Mouse (Mus musculus) liver, embryonic 13.5 days (tissue): ENCODE measurements around the gene Pik3c2a. TPM values are rescaled to one million over a fixed set of nuclear protein-coding genes. Genes with fewer than 3 reads are reported as not detected.
A peak's percentile ranks its signal among the peaks of the same experiment; 100 is the strongest.

ENCODE experiments used
- ATAC-seq: fragments of 200-750 bp; cut with Nextera tagmentation; 2 replicates; pipeline ENCODE4 v1.8.0; 2017; ENCODE audit warnings: low read depth, mild to moderate bottlenecking, moderate number of reproducible peaks, moderate library complexity
- DNase-seq: peaks from one replicate; pipeline ENCODE4 v3.0.0; 2022
- H3K27ac ChIP-seq: fragments of 300-500 bp; sonication (generic); 2 replicates; pipeline ENCODE4 v1.5.1; 2015; ENCODE audit warnings: moderate library complexity, mild to moderate bottlenecking, inconsistent platforms
- H3K27me3 ChIP-seq: fragments of 300-500 bp; sonication (generic); 2 replicates; pipeline ENCODE4 v1.6.1; 2015; ENCODE audit warnings: mild to moderate bottlenecking, inconsistent platforms
- H3K36me3 ChIP-seq: fragments of 300-500 bp; sonication (generic); 2 replicates; pipeline ENCODE4 v1.6.1; 2015; ENCODE audit warnings: mild to moderate bottlenecking, inconsistent platforms
- H3K4me1 ChIP-seq: fragments of 300-500 bp; sonication (generic); replicated peaks from 2 replicates; pipeline ENCODE4 v1.6.1; 2015; ENCODE audit warnings: inconsistent platforms
- H3K4me2 ChIP-seq: fragments of 300-500 bp; sonication (generic); 2 replicates; pipeline ENCODE4 v1.6.1; 2015; ENCODE audit warnings: inconsistent platforms, mild to moderate bottlenecking, moderate library complexity
- H3K4me3 ChIP-seq: fragments of 300-500 bp; sonication (generic); replicated peaks from 2 replicates; pipeline ENCODE4 v1.5.1; 2015; ENCODE audit warnings: mild to moderate bottlenecking, inconsistent platforms
- H3K9ac ChIP-seq: fragments of 300-500 bp; sonication (generic); 2 replicates; pipeline ENCODE4 v1.6.1; 2015; ENCODE audit warnings: mild to moderate bottlenecking, inconsistent platforms
- H3K9me3 ChIP-seq: fragments of 300-500 bp; sonication (generic); replicated peaks from 2 replicates; pipeline ENCODE4 v1.6.1; 2016; ENCODE audit warnings: inconsistent platforms
- WGBS: fragments of 180-500 bp; shearing (Covaris S2); methylation state at CpG from one replicate; pipeline ENCODE4 v1.1.7; 2015; ENCODE audit not compliant: insufficient replicate concordance; 5-methylcytosine and 5-hydroxymethylcytosine counted together
- polyA plus RNA-seq: library from polyadenylated mRNA; unstranded; fragments of >200 nt; fragmentation: Nextera tagmentation; extraction: Ambion mirVana; gene quantifications from 2 replicates; pipeline ENCODE4 v1.2.1, GENCODE M21; 2015

The Pik3c2a gene
- 3.9 and 5.1 TPM in 2 replicates for polyA plus RNA-seq

GRCm38 (mm10) chr7:116443004-116443696 is at the start of gene Pik3c2a:
TSS of gene Pik3c2a (minus strand) at chr7:116443449.
- H3K9ac ChIP-seq: peak within 1 kb of the TSS; percentile 84
- H3K9me3 ChIP-seq: no peaks in the 10 kb centered on the region
- H3K4me3 ChIP-seq: peak within 1 kb of the TSS; percentile 82
- peak within 1 kb of the TSS; percentile 94 for H3K4me2 ChIP-seq
- peak within 1 kb of the TSS; percentile 69 for H3K27ac ChIP-seq
- ATAC-seq (peak; percentile 98), DNase-seq (peak; percentile 89)
- peaks cover 24% of the 10 kb centered on the region for H3K4me1 ChIP-seq
- under 1% methylated on average over 65 of the region's 72 CpGs for WGBS
- peaks cover 38% of the 10 kb centered on the region for H3K27me3 ChIP-seq
- no peaks in the 10 kb centered on the region for H3K36me3 ChIP-seq

GRCm38 (mm10) chr7:116491113-116491512 is 47.9 kb upstream of the Pik3c2a start:
- 47% methylated on average over 4 of the region's 4 CpGs for WGBS
- Histone ChIP-seq H3K27ac (no peak overlapping the region), H3K9me3 (0 out of 2 replicates have a peak, but pooled peaks cover 2% of the 10 kb centered on the region), H3K4me3 (no peak overlapping the region), H3K9ac (no peak overlapping the region), H3K36me3 (no peaks in the 10 kb centered on the region), H3K4me2 (no peak overlapping the region), H3K27me3 (peaks cover 5% of the 10 kb centered on the region; the same call in 1 of the 2 replicates), H3K4me1 (0 out of 2 replicates have a peak, but pooled peaks cover 3% of the 10 kb centered on the region)
- DNase-seq (no peak), ATAC-seq (no peak)

- DNase-seq: no peak
- 47% methylated on average over 1 of the region's 1 CpGs for WGBS
- H3K27ac ChIP-seq: no peak overlapping the region
- no peak for ATAC-seq
- H3K4me1 ChIP-seq: no peaks in the 10 kb centered on the region
- no peak overlapping the region for H3K4me3 ChIP-seq
- peaks cover 9% of the 10 kb centered on the region; the same call in 1 of the 2 replicates for H3K27me3 ChIP-seq
- H3K9ac ChIP-seq: no peak overlapping the region
- no peaks in the 10 kb centered on the region for H3K9me3 ChIP-seq
- H3K36me3 ChIP-seq: no peaks in the 10 kb centered on the region
- H3K4me2 ChIP-seq: no peak overlapping the region
Measured at GRCm38 (mm10) chr7:116485062-116485601, 41.9 kb upstream of the Pik3c2a start.

DNA sequence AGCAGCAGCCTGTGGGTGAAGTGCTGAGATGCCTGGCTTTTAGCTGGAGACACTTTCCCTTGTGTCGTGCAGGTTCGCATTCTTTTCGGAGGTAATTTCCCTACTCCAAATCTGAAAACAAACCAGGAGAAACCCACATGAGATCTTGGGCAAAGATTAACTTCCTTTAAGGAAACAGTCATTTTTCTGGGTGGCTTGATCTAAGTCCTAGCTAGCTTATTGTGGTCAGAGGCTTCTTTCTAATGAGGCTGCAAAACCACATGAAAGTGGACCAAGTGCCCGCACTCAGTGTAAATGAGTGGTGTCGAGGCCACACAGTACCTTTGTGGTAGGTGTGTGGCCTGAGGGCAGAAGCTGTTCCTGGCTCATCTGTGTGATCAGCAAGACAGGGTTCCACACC is 41.0 kb upstream of the Pik3c2a start:
- Histone ChIP-seq H3K4me3 (no peak overlapping the region), H3K4me1 (no peaks in the 10 kb centered on the region), H3K4me2 (no peak overlapping the region), H3K36me3 (no peaks in the 10 kb centered on the region), H3K9ac (no peak overlapping the region), H3K9me3 (no peaks in the 10 kb centered on the region), H3K27ac (no peak overlapping the region), H3K27me3 (0 out of 2 replicates have a peak, but pooled peaks cover 6% of the 10 kb centered on the region)
- ATAC-seq: no peak
- DNase-seq: no peak
- 9% methylated on average over 5 of the region's 5 CpGs for WGBS

DNA sequence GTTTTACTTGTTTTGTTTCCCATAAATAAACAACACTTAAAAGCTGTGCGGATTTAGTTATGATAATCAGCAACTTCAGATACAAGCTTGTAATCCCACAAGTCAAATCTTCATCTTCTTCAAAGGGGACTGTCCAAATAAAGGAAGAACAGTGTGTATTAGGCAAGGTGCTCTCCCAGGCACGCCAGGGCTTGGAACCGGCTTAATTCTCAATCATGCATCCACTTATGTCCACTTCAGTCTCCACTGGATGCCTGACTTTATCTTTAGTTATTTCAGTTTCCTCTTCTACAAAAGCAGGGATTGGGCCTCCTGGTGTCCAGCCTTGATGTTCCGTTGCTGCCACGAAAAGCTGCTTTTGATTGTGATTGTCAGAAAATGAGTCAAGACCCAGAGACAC is 40.5 kb upstream of the Pik3c2a start:
- 40% methylated on average over 5 of the region's 5 CpGs for WGBS
- no peaks in the 10 kb centered on the region for H3K9me3 ChIP-seq
- H3K4me3 ChIP-seq: no peak overlapping the region
- no peak overlapping the region for H3K27ac ChIP-seq
- DNase-seq: no peak
- no peaks in the 10 kb centered on the region for H3K4me1 ChIP-seq
- no peak overlapping the region for H3K4me2 ChIP-seq
- no peak overlapping the region for H3K9ac ChIP-seq
- no peaks in the 10 kb centered on the region for H3K36me3 ChIP-seq
- ATAC-seq: no peak
- H3K27me3 ChIP-seq: 0 out of 2 replicates have a peak, but pooled peaks cover 6% of the 10 kb centered on the region

GRCm38 (mm10) chr7:116483106-116483505 is 39.9 kb upstream of the Pik3c2a start:
- no peak for DNase-seq
- no peak for ATAC-seq
- H3K36me3 ChIP-seq: no peaks in the 10 kb centered on the region
- H3K9me3 ChIP-seq: no peaks in the 10 kb centered on the region
- H3K27ac ChIP-seq: no peak overlapping the region
- H3K27me3 ChIP-seq: 0 out of 2 replicates have a peak, but pooled peaks cover 6% of the 10 kb centered on the region
- H3K4me1 ChIP-seq: no peaks in the 10 kb centered on the region
- H3K4me3 ChIP-seq: no peak overlapping the region
- WGBS: 9% methylated on average over 1 of the region's 1 CpGs
- H3K4me2 ChIP-seq: no peak overlapping the region
- no peak overlapping the region for H3K9ac ChIP-seq

DNA sequence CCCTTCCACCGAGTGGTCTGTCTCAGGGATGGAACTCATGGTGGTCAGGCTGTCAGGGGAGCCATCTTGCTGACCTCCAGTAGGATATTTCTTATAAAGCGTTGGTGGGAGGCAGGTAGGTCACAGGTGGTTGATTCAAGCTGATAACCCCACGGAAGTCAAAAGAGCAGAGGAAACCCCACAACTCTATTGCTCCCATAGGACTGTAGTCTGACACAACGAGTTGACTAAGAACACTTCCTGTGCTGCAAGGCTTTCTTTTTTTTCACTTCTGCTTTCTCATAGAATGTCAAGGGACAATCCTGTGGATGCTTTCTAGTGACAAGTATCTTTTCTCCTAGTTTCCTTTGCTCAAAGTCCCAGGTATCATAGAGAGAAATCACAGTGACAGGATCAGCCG is 33.0 kb upstream of the Pik3c2a start:
- Histone ChIP-seq H3K27ac (no peak overlapping the region), H3K4me2 (no peak overlapping the region), H3K9ac (no peak overlapping the region), H3K9me3 (no peaks in the 10 kb centered on the region), H3K27me3 (no peaks in the 10 kb centered on the region), H3K4me3 (no peak overlapping the region), H3K36me3 (no peaks in the 10 kb centered on the region), H3K4me1 (no peaks in the 10 kb centered on the region)
- DNase-seq (no peak), ATAC-seq (no peak)
- WGBS: 34% methylated on average over 5 of the region's 5 CpGs

GRCm38 (mm10) chr7:116475836-116476235 is 32.6 kb upstream of the Pik3c2a start:
- H3K9me3 ChIP-seq: no peaks in the 10 kb centered on the region
- H3K4me2 ChIP-seq: no peak overlapping the region
- no peak overlapping the region for H3K4me3 ChIP-seq
- DNase-seq: no peak
- H3K36me3 ChIP-seq: no peaks in the 10 kb centered on the region
- no peak overlapping the region for H3K27ac ChIP-seq
- no peak for ATAC-seq
- no peaks in the 10 kb centered on the region for H3K4me1 ChIP-seq
- H3K9ac ChIP-seq: no peak overlapping the region
- no peaks in the 10 kb centered on the region for H3K27me3 ChIP-seq

GRCm38 (mm10) chr7:116462114-116462513 is 18.9 kb upstream of the Pik3c2a start:
- ATAC-seq: no peak
- Histone ChIP-seq H3K4me3 (no peak overlapping the region), H3K9me3 (no peaks in the 10 kb centered on the region), H3K36me3 (no peaks in the 10 kb centered on the region), H3K4me1 (no peaks in the 10 kb centered on the region), H3K9ac (no peak overlapping the region), H3K27me3 (no peaks in the 10 kb centered on the region), H3K4me2 (no peak overlapping the region), H3K27ac (no peak overlapping the region)
- no peak for DNase-seq
- WGBS: 19% methylated on average over 8 of the region's 8 CpGs

GRCm38 (mm10) chr7:116458985-116459441 is 15.8 kb upstream of the Pik3c2a start:
- no peak overlapping the region for H3K27ac ChIP-seq
- WGBS: 16% methylated on average over 3 of the region's 3 CpGs
- no peaks in the 10 kb centered on the region for H3K36me3 ChIP-seq
- no peaks in the 10 kb centered on the region for H3K4me1 ChIP-seq
- DNase-seq (no peak), ATAC-seq (no peak)
- 0 out of 2 replicates have a peak, but pooled peaks cover 3% of the 10 kb centered on the region for H3K27me3 ChIP-seq
- H3K4me2 ChIP-seq: no peak overlapping the region
- H3K4me3 ChIP-seq: no peak overlapping the region
- no peak overlapping the region for H3K9ac ChIP-seq
- H3K9me3 ChIP-seq: no peaks in the 10 kb centered on the region

DNA sequence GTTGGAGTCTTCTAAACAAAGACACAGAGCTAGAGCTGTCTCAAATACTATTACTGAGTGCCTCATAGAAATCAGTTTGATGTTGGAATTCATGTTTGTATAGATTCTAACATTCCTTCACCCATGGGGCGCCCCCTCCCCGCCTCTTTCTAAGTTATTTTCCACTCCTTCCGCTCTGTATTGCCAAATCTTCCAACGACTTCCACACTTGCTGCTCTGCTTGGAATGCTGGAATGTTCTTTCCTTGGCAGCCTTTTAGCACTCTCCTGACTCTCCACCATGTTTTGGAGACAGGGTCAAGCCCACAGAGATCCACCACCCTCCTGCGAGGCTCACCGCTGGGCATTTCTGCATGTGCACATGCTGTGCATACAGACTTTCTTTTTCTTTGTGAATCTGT is 14.1 kb upstream of the Pik3c2a start:
- Histone ChIP-seq H3K9ac (no peak overlapping the region), H3K4me2 (no peak overlapping the region), H3K27ac (no peak overlapping the region), H3K4me3 (no peak overlapping the region), H3K27me3 (0 out of 2 replicates have a peak, but pooled peaks cover 3% of the 10 kb centered on the region), H3K9me3 (no peaks in the 10 kb centered on the region), H3K4me1 (no peaks in the 10 kb centered on the region), H3K36me3 (no peaks in the 10 kb centered on the region)
- DNase-seq (no peak), ATAC-seq (no peak)
- 68% methylated on average over 6 of the region's 6 CpGs for WGBS

GRCm38 (mm10) chr7:116456964-116457363 is 13.7 kb upstream of the Pik3c2a start:
- no peak overlapping the region for H3K27ac ChIP-seq
- H3K4me2 ChIP-seq: no peak overlapping the region
- no peak overlapping the region for H3K9ac ChIP-seq
- no peak for ATAC-seq
- no peaks in the 10 kb centered on the region for H3K36me3 ChIP-seq
- no peaks in the 10 kb centered on the region for H3K4me1 ChIP-seq
- H3K9me3 ChIP-seq: no peaks in the 10 kb centered on the region
- no peak for DNase-seq
- 0 out of 2 replicates have a peak, but pooled peaks cover 3% of the 10 kb centered on the region for H3K27me3 ChIP-seq
- no peak overlapping the region for H3K4me3 ChIP-seq
- WGBS: 51% methylated on average over 4 of the region's 4 CpGs
